Mouse (Mus musculus) brain, embryonic 14.5 days (tissue): ENCODE results near the gene Clca3a1. TPM values are rescaled to one million over a fixed set of nuclear protein-coding genes. Genes with fewer than 3 reads are reported as not detected.
"Not testable (repeated sequence)": the region's sequence is repeated elsewhere in the genome, so short reads cannot be mapped to it uniquely, and the experiment has no call there.

Experiments
- DNase-seq: peaks from one replicate; pipeline ENCODE4 v3.0.0-alpha.2; 2011; ENCODE audit warnings: low read depth
- CTCF ChIP-seq: fragments of 200-500 bp; IDR thresholded peaks from 2 replicates; pipeline ENCODE4 v1.5.1; 2012; ENCODE audit warnings: inconsistent platforms, mild to moderate bottlenecking, moderate library complexity, borderline replicate concordance; ENCODE audit not compliant: insufficient read depth, insufficient read length; ENCODE audit errors: extremely low read depth
- POLR2A ChIP-seq: fragments of 200-500 bp; IDR thresholded peaks from 2 replicates; pipeline ENCODE4 v1.6.1; 2012; ENCODE audit warnings: mild to moderate bottlenecking, inconsistent platforms, borderline replicate concordance; ENCODE audit not compliant: poor library complexity, insufficient read depth, insufficient read length, severe bottlenecking; ENCODE audit errors: extremely low read depth
- polyA plus RNA-seq: library from polyadenylated mRNA; depleted of rRNA; stranded (reverse); fragments of >200 nt; gene quantifications from 2 replicates; pipeline ENCODE4 v1.2.3, GENCODE M21; 2012

The Clca3a1 gene
- polyA plus RNA-seq, 1 experiment, result 0.34 TPM

DNA sequence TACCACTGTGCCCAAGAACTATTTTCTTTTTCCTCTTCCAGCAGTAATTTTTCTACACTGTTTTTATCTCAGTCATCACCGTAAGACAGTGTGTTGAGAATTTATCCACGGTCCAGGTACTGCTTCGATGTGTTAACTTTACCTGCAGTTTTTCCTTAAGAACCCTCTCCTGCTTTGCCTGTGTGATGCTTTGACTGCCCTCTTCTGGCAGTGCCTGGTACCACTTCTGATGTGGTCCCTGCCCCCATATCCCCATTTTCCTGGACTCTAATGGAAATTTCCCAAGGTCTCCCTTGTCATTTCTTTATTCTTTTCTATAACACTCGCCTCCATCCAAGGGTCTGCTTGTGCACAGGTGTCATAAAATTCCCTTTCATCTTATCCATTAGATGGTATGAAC, 37.3 kb downstream of the Clca3a1 start:
- DNase-seq, result peak; percentile 46
- TF ChIP-seq POLR2A, result no peak
- TF ChIP-seq CTCF, result peak; percentile 62; the same call in 1 of the 2 replicates

DNA sequence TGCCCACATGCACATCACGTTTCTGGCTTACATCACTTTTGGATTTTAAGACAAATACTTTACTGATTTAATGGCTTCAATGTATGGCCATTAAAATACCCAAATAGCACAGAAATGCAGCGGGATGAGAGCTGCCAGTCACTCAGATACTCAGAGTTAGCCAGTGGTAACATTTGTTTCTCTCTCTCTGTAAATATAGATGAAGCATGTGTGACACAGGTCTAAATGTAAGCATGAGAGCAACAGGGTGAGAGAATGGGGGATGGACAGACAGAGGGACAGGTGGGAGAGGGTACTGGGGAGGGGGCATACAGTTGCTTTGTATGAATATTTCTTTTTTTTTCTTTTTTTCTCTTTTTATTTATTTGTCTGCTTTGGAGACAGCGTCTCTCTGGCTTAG, 38.2 kb downstream of the Clca3a1 start:
- DNase-seq, result not testable (repeated sequence)

DNA sequence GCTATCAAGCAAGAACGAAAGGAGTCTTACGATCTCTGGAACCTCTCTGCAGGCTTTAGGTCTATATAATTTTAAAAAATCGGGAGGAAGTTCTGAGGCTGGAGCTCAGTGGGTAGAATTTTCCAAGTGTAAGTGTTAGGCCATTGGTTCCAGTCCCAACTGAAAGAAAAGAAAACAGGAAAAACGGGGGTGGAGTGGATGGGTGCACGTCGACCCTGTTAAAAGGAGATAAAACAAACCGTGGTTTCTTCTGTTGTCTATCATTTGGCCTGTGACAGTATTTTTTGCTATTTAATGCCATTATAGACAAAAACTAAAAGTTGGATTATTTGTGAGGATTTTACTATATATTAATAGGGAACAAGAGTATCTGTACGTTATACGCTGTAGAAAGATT, 38.9 kb downstream of the Clca3a1 start:
- no peak for DNase-seq
- no peak for TF ChIP-seq POLR2A
- no peak for TF ChIP-seq CTCF

DNA sequence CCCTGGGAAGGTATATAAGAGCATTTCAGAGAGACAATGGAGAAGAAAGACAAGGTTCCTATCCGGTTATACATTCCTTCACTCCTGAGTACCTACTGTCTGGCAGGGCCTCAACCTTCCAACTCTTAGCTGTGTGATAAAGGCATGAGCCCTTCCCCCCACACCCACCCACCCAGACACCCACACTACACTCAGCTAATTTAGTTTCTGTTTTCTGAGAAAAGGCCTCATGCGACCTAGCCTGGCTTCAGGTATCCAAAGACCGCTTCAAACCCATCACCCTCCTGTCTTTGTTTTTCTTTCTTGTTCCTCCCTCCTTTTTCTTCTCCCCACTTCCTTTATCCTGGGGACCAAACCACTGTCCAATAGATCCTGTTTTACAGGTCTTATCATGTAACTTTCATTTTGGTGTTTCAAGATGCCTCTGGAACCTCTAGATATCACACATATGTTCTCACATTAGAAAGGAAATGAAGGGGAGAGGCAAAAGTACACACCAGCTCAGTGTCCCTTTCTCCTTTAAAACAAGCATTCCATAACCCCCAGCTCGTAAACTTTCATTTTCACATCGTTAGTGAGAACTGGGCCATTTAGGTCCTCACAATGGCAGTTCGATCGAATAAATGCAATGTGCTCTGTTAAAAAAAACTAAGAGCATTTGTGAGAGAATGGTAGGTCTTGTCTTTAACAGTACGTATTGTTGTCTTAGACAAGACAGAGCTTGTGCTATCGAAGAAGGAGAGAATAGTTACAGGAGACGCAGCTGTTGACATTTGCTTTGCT, 39.5 kb downstream of the Clca3a1 start:
- TF ChIP-seq POLR2A, result no peak
- no peak for TF ChIP-seq CTCF
- DNase-seq, result no peak

GRCm38 (mm10) chr3:144719901-144720747, 40.7 kb downstream of the Clca3a1 start, which contains the start of gene Sh3glb1:
Gene Sh3glb1 (minus strand): TSS chr3:144720335.
- TF ChIP-seq POLR2A (0 out of 2 replicates have a peak, but pooled peaks have one; percentile 39), CTCF (peak; percentile 98)
- DNase-seq, result peak; percentile 97

DNA sequence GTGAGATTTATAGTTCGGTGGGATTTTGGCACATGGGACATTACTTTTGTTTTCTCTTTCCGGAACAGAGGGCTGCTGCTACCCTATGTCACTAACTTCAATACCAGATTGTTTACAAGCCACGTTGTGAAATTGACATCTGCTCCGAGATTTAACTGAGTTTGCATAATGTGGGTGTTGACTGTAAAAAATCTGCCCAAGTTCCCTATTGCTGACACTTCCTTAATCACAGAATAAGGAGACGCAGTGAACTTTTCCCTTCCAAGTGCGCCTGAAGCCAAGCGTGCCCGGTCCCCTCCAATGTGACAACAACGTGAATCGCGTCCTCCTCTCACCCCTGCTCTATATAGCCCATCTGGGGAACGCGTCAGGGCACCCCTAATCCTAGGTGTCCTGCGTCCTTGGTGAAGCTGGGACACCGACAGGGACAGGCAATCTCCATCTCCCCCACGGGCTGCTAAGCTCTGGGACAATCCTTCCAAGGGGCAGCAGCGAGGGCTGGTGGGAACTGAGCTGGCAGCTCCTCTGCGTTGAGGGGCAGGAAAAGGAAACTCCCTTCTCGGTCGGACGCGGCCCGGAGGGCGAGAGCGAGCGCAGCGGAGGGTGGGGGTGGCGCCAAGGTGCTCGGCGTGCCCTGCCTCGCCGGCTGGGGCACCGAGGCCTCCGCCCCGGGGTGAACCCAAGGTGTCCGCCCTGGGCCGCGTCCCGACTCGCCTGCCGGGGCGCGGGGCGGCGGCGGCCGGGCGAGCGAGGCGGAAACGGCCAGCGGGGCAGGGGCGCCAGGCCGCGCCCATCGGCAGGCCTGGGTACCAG, 41.5 kb downstream of the Clca3a1 start:
- peak; percentile 76 for DNase-seq
- no peak for TF ChIP-seq CTCF
- TF ChIP-seq POLR2A, result no peak

DNA sequence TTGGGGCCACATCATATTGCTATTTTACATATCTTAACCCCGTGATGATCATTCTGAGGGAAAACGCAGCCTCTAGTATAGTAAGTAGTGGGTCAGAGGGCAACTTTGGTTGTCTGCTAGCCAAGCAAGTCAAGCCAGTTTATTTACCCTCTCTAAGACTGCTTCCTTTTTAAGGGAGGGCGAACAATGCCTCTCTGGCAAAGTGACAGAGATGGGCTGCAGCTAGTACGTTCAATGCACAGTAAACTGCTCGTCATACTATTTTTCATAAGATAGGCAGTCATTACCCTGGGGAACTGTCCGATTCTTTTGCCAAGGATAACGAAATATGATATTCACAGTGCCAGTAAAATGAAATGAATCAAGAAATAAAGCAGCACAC, 42.1 kb downstream of the Clca3a1 start:
- peak; percentile 59 for DNase-seq
- TF ChIP-seq POLR2A (no peak), CTCF (no peak)

DNA sequence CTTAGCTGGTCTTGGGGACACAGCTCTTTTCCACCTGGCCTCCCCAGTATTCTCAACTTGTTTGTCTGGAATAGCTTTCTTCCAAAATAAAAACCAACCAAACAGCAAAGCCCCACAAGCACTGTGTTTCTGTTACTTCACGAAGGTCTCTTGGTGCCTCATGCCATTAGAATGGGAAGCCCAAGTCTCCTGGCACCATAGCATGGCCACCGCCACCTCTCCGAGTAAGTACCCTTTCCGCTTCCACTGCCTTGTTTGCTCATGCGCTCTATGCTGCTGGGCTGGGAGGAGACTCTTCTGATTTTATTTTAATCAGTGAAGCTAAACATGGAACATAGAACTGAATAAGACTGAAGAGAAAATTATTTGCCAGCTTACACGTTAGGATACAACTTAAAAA, 42.9 kb downstream of the Clca3a1 start:
- TF ChIP-seq POLR2A, result no peak
- TF ChIP-seq CTCF, result no peak
- DNase-seq, result peak; percentile 39

DNA sequence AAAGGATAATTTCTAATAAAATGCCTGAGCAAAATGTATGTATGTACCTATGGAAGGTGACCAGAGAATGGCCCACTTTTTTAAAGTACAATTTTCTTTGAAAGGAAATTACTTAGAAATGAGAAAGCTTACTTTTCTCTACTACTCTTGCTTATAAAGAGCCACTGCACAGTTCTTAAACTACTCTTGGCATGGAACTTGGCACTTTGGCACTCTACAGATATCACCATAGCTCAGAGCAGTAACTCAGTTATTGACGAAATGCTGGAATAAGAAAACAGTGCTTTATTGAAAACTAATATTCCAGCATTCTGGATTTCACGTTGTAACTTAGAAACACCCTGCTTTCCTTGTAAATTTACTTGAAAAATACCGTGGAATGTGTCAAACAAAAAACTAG, 43.7 kb downstream of the Clca3a1 start:
- TF ChIP-seq CTCF, result no peak
- TF ChIP-seq POLR2A, result no peak
- peak; percentile 21 for DNase-seq

- no peak for TF ChIP-seq CTCF
- no peak for TF ChIP-seq POLR2A
- DNase-seq, result no peak
These were observed 44.9 kb downstream of the Clca3a1 start for GRCm38 (mm10) chr3:144715901-144716300.

GRCm38 (mm10) chr3:144715033-144715432, 45.7 kb downstream of the Clca3a1 start:
- DNase-seq, result peak; percentile 41
- no peak for TF ChIP-seq CTCF
- no peak for TF ChIP-seq POLR2A
